Mouse (Mus musculus) erythroblast, embryonic 14.5 days (primary cell): Measurements from ENCODE around the gene Aif1. TPM values are rescaled to one million over a fixed set of nuclear protein-coding genes. Genes with fewer than 3 reads are reported as not detected.

Experiments
- H3K27me3 ChIP-seq: 2 replicates; pipeline ENCODE4 v1.6.1; 2012; ENCODE audit warnings: inconsistent platforms; ENCODE audit not compliant: control insufficient read depth
- H3K36me3 ChIP-seq: 2 replicates; pipeline ENCODE4 v1.6.1; 2012; ENCODE audit warnings: mild to moderate bottlenecking, inconsistent platforms; ENCODE audit not compliant: control insufficient read depth
- H3K4me1 ChIP-seq: 2 replicates; pipeline ENCODE4 v1.6.1; 2012; ENCODE audit warnings: inconsistent platforms; ENCODE audit not compliant: control insufficient read depth
- H3K4me3 ChIP-seq: replicated peaks from 2 replicates; pipeline ENCODE3; 2012; ENCODE audit warnings: moderate library complexity, mild to moderate bottlenecking, inconsistent platforms
- H3K9me3 ChIP-seq: 2 replicates; pipeline ENCODE4 v1.6.1; 2012; ENCODE audit warnings: low read length, inconsistent platforms, mixed read lengths; ENCODE audit not compliant: control insufficient read depth
- GATA1 ChIP-seq: IDR thresholded peaks from 2 replicates; pipeline ENCODE4 v1.6.1; 2012; ENCODE audit warnings: low read length, inconsistent platforms, mixed read lengths
- TAL1 ChIP-seq: IDR thresholded peaks from 3 replicates; pipeline ENCODE4 v1.6.1; 2012; ENCODE audit warnings: low read length, inconsistent platforms, mixed read lengths
- polyA plus RNA-seq: library from polyadenylated mRNA; stranded (reverse); fragments of >175 nt; gene quantifications from 2 replicates; pipeline ENCODE4 v1.2.3, GENCODE M21; 2012

Aif1 gene
- polyA plus RNA-seq, 1 experiment, result not detected

- TF ChIP-seq GATA1 (no peak; the same call in 1 of the 2 replicates), TAL1 (no peak)
- Histone ChIP-seq H3K9me3 (no peaks in the 10 kb centered on the region), H3K4me3 (peak overlapping the region; percentile 94), H3K27me3 (no peaks in the 10 kb centered on the region), H3K4me1 (peaks cover 43% of the 10 kb centered on the region), H3K36me3 (peaks cover 45% of the 10 kb centered on the region)
Observed at GRCm38 (mm10) chr17:35163326-35164081, 12.4 kb downstream of the Aif1 start.

GRCm38 (mm10) chr17:35162730-35163129 lies 13.1 kb downstream of the Aif1 start:
- TF ChIP-seq TAL1, result no peak
- TF ChIP-seq GATA1, result no peak
- no peaks in the 10 kb centered on the region for H3K9me3 ChIP-seq
- peak overlapping the region; percentile 94 for H3K4me3 ChIP-seq
- H3K36me3 ChIP-seq, result peaks cover 53% of the 10 kb centered on the region
- no peaks in the 10 kb centered on the region for H3K27me3 ChIP-seq
- peaks cover 43% of the 10 kb centered on the region for H3K4me1 ChIP-seq

GRCm38 (mm10) chr17:35162121-35162520 lies 13.7 kb downstream of the Aif1 start:
- H3K4me3 ChIP-seq, result peak overlapping the region; percentile 94
- TF ChIP-seq TAL1, result no peak
- TF ChIP-seq GATA1, result no peak
- H3K27me3 ChIP-seq, result no peaks in the 10 kb centered on the region
- peaks cover 59% of the 10 kb centered on the region for H3K36me3 ChIP-seq
- no peaks in the 10 kb centered on the region for H3K9me3 ChIP-seq
- H3K4me1 ChIP-seq, result peaks cover 43% of the 10 kb centered on the region

- TF ChIP-seq TAL1 (no peak), GATA1 (no peak)
- no peaks in the 10 kb centered on the region for H3K9me3 ChIP-seq
- no peak overlapping the region for H3K4me3 ChIP-seq
- H3K27me3 ChIP-seq, result no peaks in the 10 kb centered on the region
- H3K36me3 ChIP-seq, result peaks cover 66% of the 10 kb centered on the region
- peaks cover 40% of the 10 kb centered on the region for H3K4me1 ChIP-seq
Observed at GRCm38 (mm10) chr17:35161421-35161820, 14.4 kb downstream of the Aif1 start.

GRCm38 (mm10) chr17:35159638-35160037 lies 16.2 kb downstream of the Aif1 start:
- TF ChIP-seq TAL1 (no peak), GATA1 (no peak)
- H3K36me3 ChIP-seq, result peaks cover 84% of the 10 kb centered on the region
- H3K27me3 ChIP-seq, result no peaks in the 10 kb centered on the region
- H3K4me1 ChIP-seq, result peaks cover 25% of the 10 kb centered on the region
- no peaks in the 10 kb centered on the region for H3K9me3 ChIP-seq
- H3K4me3 ChIP-seq, result no peak overlapping the region

GRCm38 (mm10) chr17:35158850-35159593 lies 16.8 kb downstream of the Aif1 start:
- TF ChIP-seq TAL1 (no peak), GATA1 (no peak)
- Histone ChIP-seq H3K27me3 (no peaks in the 10 kb centered on the region), H3K4me3 (no peak overlapping the region), H3K4me1 (peaks cover 23% of the 10 kb centered on the region), H3K9me3 (no peaks in the 10 kb centered on the region), H3K36me3 (peaks cover 90% of the 10 kb centered on the region)

- peaks cover 10% of the 10 kb centered on the region for H3K4me1 ChIP-seq
Observed at GRCm38 (mm10) chr17:35157661-35158175, 18.1 kb downstream of the Aif1 start.

GRCm38 (mm10) chr17:35157254-35157653 lies 18.6 kb downstream of the Aif1 start:
- Histone ChIP-seq H3K4me1 (peaks cover 8% of the 10 kb centered on the region), H3K9me3 (no peaks in the 10 kb centered on the region), H3K36me3 (peaks cover 100% of the 10 kb centered on the region), H3K27me3 (no peaks in the 10 kb centered on the region), H3K4me3 (no peak overlapping the region)
- TF ChIP-seq GATA1 (no peak), TAL1 (no peak)

More at GRCm38 (mm10) chr17:35157661-35158175, 18.1 kb downstream of the Aif1 start:
- Histone ChIP-seq H3K27me3 (no peaks in the 10 kb centered on the region), H3K36me3 (peaks cover 100% of the 10 kb centered on the region), H3K9me3 (no peaks in the 10 kb centered on the region), H3K4me3 (no peak overlapping the region)
- no peak for TF ChIP-seq GATA1
- no peak for TF ChIP-seq TAL1

GRCm38 (mm10) chr17:35156461-35157200 lies 19.2 kb downstream of the Aif1 start:
- no peaks in the 10 kb centered on the region for H3K27me3 ChIP-seq
- H3K9me3 ChIP-seq, result no peaks in the 10 kb centered on the region
- H3K36me3 ChIP-seq, result peaks cover 100% of the 10 kb centered on the region
- TF ChIP-seq TAL1, result no peak
- TF ChIP-seq GATA1, result no peak
- peaks cover 6% of the 10 kb centered on the region for H3K4me1 ChIP-seq
- no peak overlapping the region for H3K4me3 ChIP-seq
